Mouse (Mus musculus): Measurements from ENCODE around the gene Dupd1. TPM values are rescaled to one million over a fixed set of nuclear protein-coding genes. Genes with fewer than 3 reads are reported as not detected.

Dupd1 gene
- polyA plus RNA-seq, 1 experiment, result not detected

- 84% methylated on average over 3 of the region's 3 CpGs for WGBS
- no peak overlapping the region for H3K4me3 ChIP-seq (replicated peaks; ENCODE audit: insufficient read depth, low read depth, low read length)
- TF ChIP-seq CTCF (IDR thresholded peaks at IDR 0.05; ENCODE audit: borderline replicate concordance, insufficient read depth, low read depth, low read length) (no peak), POLR2A (IDR thresholded peaks at IDR 0.05; ENCODE audit: borderline replicate concordance, insufficient read depth, low read length) (no peak)
- DNase-seq, result no peak
- no peaks in the 10 kb centered on the region for H3K27me3 ChIP-seq (ENCODE audit: control insufficient read depth, insufficient read depth, low read length)
- H3K4me1 ChIP-seq (ENCODE audit: control insufficient read depth, insufficient read depth, low read length), result no peaks in the 10 kb centered on the region
- no peak overlapping the region for H3K27ac ChIP-seq (ENCODE audit: insufficient read depth, low read length)
Measured at GRCm38 (mm10) chr14:21741314-21741713, 26.9 kb upstream of the Dupd1 start.

DNA sequence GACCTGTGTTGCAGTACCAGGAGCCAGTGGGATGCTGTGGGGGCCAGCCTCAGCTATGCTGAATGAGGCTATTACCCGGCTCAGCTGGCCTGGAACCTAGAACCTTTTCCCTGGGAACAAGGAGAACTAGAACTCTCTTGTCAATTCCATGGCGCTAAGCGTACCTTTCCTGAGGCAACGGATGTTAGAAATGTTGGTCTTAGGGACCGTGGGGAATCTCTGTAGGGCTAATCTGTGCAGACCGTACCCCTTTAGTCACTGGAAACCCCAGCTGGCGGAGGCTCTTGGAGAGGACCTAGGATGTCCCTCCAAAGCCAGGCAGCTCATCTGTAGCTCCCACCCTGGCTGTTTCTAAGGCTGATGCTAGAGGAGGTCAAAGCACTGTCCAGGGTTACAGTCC lies 26.0 kb upstream of the Dupd1 start:
- no peaks in the 10 kb centered on the region for H3K4me1 ChIP-seq (ENCODE audit: control insufficient read depth, insufficient read depth, low read length)
- H3K27ac ChIP-seq (ENCODE audit: insufficient read depth, low read length), result no peak overlapping the region
- 94% methylated on average over 7 of the region's 7 CpGs for whole genome bisulfite sequencing
- no peak overlapping the region for H3K4me3 ChIP-seq (replicated peaks; ENCODE audit: insufficient read depth, low read depth, low read length)
- TF ChIP-seq CTCF (IDR thresholded peaks at IDR 0.05; ENCODE audit: borderline replicate concordance, insufficient read depth, low read depth, low read length) (no peak), POLR2A (IDR thresholded peaks at IDR 0.05; ENCODE audit: borderline replicate concordance, insufficient read depth, low read length) (no peak)
- H3K27me3 ChIP-seq (ENCODE audit: control insufficient read depth, insufficient read depth, low read length), result no peaks in the 10 kb centered on the region
- DNase-seq, result no peak

- Histone ChIP-seq H3K27ac (ENCODE audit: insufficient read depth, low read length) (no peak overlapping the region), H3K4me1 (ENCODE audit: control insufficient read depth, insufficient read depth, low read length) (no peaks in the 10 kb centered on the region), H3K27me3 (ENCODE audit: control insufficient read depth, insufficient read depth, low read length) (no peaks in the 10 kb centered on the region), H3K4me3 (replicated peaks; ENCODE audit: insufficient read depth, low read depth, low read length) (no peak overlapping the region)
- 88% methylated on average over 15 of the region's 15 CpGs for WGBS
- TF ChIP-seq CTCF (IDR thresholded peaks at IDR 0.05; ENCODE audit: borderline replicate concordance, insufficient read depth, low read depth, low read length) (no peak), POLR2A (IDR thresholded peaks at IDR 0.05; ENCODE audit: borderline replicate concordance, insufficient read depth, low read length) (no peak)
- no peak for DNase-seq
Measured at GRCm38 (mm10) chr14:21733131-21733905, 18.9 kb upstream of the Dupd1 start.

- H3K4me3 ChIP-seq (replicated peaks; ENCODE audit: insufficient read depth, low read depth, low read length), result no peak overlapping the region
- TF ChIP-seq CTCF (IDR thresholded peaks at IDR 0.05; ENCODE audit: borderline replicate concordance, insufficient read depth, low read depth, low read length) (no peak), POLR2A (IDR thresholded peaks at IDR 0.05; ENCODE audit: borderline replicate concordance, insufficient read depth, low read length) (no peak)
- no peaks in the 10 kb centered on the region for H3K27me3 ChIP-seq (ENCODE audit: control insufficient read depth, insufficient read depth, low read length)
- no peaks in the 10 kb centered on the region for H3K4me1 ChIP-seq (ENCODE audit: control insufficient read depth, insufficient read depth, low read length)
- H3K27ac ChIP-seq (ENCODE audit: insufficient read depth, low read length), result no peak overlapping the region
- WGBS, result 94% methylated on average over 4 of the region's 4 CpGs
- DNase-seq, result no peak
Measured at GRCm38 (mm10) chr14:21729936-21730335, 15.6 kb upstream of the Dupd1 start.

- Histone ChIP-seq H3K4me1 (ENCODE audit: control insufficient read depth, insufficient read depth, low read length) (no peaks in the 10 kb centered on the region), H3K4me3 (replicated peaks; ENCODE audit: insufficient read depth, low read depth, low read length) (no peak overlapping the region), H3K27me3 (ENCODE audit: control insufficient read depth, insufficient read depth, low read length) (no peaks in the 10 kb centered on the region), H3K27ac (ENCODE audit: insufficient read depth, low read length) (no peak overlapping the region)
- WGBS, result 78% methylated on average over 6 of the region's 6 CpGs
- no peak for DNase-seq
- TF ChIP-seq POLR2A (IDR thresholded peaks at IDR 0.05; ENCODE audit: borderline replicate concordance, insufficient read depth, low read length) (no peak), CTCF (IDR thresholded peaks at IDR 0.05; ENCODE audit: borderline replicate concordance, insufficient read depth, low read depth, low read length) (no peak)
Measured at GRCm38 (mm10) chr14:21729031-21729732, 14.8 kb upstream of the Dupd1 start.

DNA sequence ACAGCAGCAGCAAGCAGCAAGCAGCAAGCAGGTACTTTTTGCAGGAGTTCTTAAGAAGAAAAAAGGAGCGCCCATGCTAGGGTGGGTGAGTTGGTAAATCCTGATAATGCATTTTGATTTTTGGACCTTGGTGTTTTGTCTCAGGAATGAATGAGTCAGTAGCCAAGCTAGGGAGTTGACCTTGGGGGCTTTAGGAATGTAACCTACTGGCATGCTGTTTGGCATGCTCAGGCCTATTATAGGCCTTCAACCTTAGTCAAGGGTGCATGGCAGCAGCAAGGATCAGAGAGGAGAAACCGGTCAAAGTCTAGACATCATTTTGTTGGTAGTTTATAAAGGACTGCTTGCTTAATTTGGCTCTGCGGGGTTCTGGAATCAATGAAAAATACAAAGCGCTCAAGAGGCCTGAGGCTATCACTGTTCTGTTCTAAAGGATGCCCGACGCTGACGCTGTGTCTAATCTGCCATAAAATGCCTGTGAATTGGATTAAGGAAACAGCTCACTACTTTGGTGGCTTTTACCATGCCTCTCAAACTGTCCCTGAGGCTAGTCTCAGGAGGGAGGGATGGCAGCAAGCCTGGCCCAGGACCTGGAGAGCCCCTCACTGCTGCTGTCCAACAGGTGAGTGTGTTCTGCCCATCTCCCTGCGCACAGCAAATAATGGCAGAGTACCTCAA lies 7.8 kb upstream of the Dupd1 start:
- TF ChIP-seq POLR2A (IDR thresholded peaks at IDR 0.05; ENCODE audit: borderline replicate concordance, insufficient read depth, low read length), result no peak
- TF ChIP-seq CTCF (IDR thresholded peaks at IDR 0.05; ENCODE audit: borderline replicate concordance, insufficient read depth, low read depth, low read length), result no peak
- DNase-seq, result no peak
- Histone ChIP-seq H3K27ac (ENCODE audit: insufficient read depth, low read length) (no peak overlapping the region), H3K27me3 (ENCODE audit: control insufficient read depth, insufficient read depth, low read length) (no peaks in the 10 kb centered on the region), H3K4me1 (ENCODE audit: control insufficient read depth, insufficient read depth, low read length) (no peaks in the 10 kb centered on the region), H3K4me3 (replicated peaks; ENCODE audit: insufficient read depth, low read depth, low read length) (no peak overlapping the region)
- WGBS, result 52% methylated on average over 8 of the region's 8 CpGs

DNA sequence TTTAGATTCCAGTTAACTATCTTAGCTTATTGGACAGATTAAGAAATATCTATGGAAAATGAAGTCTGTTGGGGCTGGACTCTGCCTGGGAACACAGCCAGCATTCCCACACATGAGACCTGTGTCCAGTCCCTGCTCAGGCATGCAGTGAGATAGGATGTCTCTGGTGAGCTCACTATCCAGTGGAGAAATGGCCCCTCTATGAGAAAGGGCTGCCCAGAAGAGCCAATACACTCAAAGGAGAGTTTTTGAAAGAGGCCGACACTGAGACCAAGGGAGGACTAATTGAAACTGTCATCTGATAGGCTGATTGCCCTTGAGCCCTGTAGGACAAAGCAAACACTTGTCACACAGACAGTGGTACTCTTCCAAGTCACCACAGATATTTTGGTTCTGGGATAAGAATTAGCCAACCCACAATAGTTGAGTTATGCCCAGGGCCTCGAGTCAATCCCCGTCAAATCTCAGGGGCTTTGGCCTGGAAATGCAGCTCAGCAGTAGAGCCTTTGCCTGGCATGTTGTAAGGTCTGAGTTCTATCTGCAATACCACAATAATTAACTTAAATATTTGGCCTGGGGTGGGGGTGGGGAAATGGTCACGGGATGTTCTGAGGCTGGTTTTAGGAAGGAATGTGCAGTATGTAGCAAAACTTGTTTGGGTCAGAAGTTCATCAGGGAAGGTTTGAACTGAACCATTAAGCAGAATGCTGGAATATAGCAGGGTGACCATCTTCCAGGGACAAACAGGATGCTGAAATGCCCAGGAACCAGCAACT lies 6.2 kb upstream of the Dupd1 start:
- Histone ChIP-seq H3K27ac (ENCODE audit: insufficient read depth, low read length) (no peak overlapping the region), H3K4me3 (replicated peaks; ENCODE audit: insufficient read depth, low read depth, low read length) (no peak overlapping the region), H3K27me3 (ENCODE audit: control insufficient read depth, insufficient read depth, low read length) (no peaks in the 10 kb centered on the region), H3K4me1 (ENCODE audit: control insufficient read depth, insufficient read depth, low read length) (no peaks in the 10 kb centered on the region)
- no peak for DNase-seq
- TF ChIP-seq POLR2A (IDR thresholded peaks at IDR 0.05; ENCODE audit: borderline replicate concordance, insufficient read depth, low read length) (no peak), CTCF (IDR thresholded peaks at IDR 0.05; ENCODE audit: borderline replicate concordance, insufficient read depth, low read depth, low read length) (no peak)
- WGBS, result 81% methylated on average over 4 of the region's 4 CpGs
